Mouse (Mus musculus) midbrain, embryonic 15.5 days (tissue): ENCODE measurements around the gene Rtf2. TPM values are rescaled to one million over a fixed set of nuclear protein-coding genes. Genes with fewer than 3 reads are reported as not detected.

Source experiments
- ATAC-seq: fragments of 200-750 bp; cut with Nextera tagmentation; replicated peaks from 2 replicates; pipeline ENCODE4 v1.8.0; 2017; ENCODE audit warnings: moderate TSS enrichment
- H3K27ac ChIP-seq: fragments of 300-500 bp; sonication (generic); 2 replicates; pipeline ENCODE4 v1.5.1; 2015; ENCODE audit warnings: mild to moderate bottlenecking, inconsistent platforms
- H3K27me3 ChIP-seq: fragments of 300-500 bp; sonication (generic); replicated peaks from 2 replicates; pipeline ENCODE4 v1.6.1; 2015; ENCODE audit warnings: inconsistent platforms
- H3K36me3 ChIP-seq: fragments of 300-500 bp; sonication (generic); replicated peaks from 2 replicates; pipeline ENCODE4 v1.6.1; 2015; ENCODE audit warnings: inconsistent platforms
- H3K4me1 ChIP-seq: fragments of 300-500 bp; sonication (generic); 2 replicates; pipeline ENCODE4 v1.6.1; 2015; ENCODE audit warnings: inconsistent platforms
- H3K4me2 ChIP-seq: fragments of 300-500 bp; sonication (generic); 2 replicates; pipeline ENCODE4 v1.6.1; 2015; ENCODE audit warnings: inconsistent platforms, mild to moderate bottlenecking, moderate library complexity
- H3K4me3 ChIP-seq: fragments of 300-500 bp; sonication (generic); 2 replicates; pipeline ENCODE4 v1.5.1; 2015; ENCODE audit warnings: mild to moderate bottlenecking, inconsistent platforms
- H3K9ac ChIP-seq: fragments of 300-500 bp; sonication (generic); 2 replicates; pipeline ENCODE4 v1.6.1; 2015; ENCODE audit warnings: mild to moderate bottlenecking, inconsistent platforms
- H3K9me3 ChIP-seq: fragments of 300-500 bp; sonication (generic); 2 replicates; pipeline ENCODE4 v1.6.1; 2016; ENCODE audit warnings: inconsistent platforms
- WGBS: fragments of 180-500 bp; shearing (Covaris S2); methylation state at CpG from one replicate; pipeline ENCODE4 v1.1.7; 2015; ENCODE audit warnings: mixed read lengths; 5-methylcytosine and 5-hydroxymethylcytosine counted together
- polyA plus RNA-seq: library from polyadenylated mRNA; unstranded; fragments of >200 nt; fragmentation: Nextera tagmentation; extraction: Ambion mirVana; gene quantifications from 2 replicates; pipeline ENCODE4 v1.2.1, GENCODE M21; 2015

The Rtf2 gene
- polyA plus RNA-seq, 1 experiment from 2014 or later = 98.0 TPM

GRCm38 (mm10) chr2:172445617-172446016 lies 5.3 kb downstream of the Rtf2 start:
- H3K4me2 ChIP-seq = no peak overlapping the region
- H3K27ac ChIP-seq = no peak overlapping the region
- peaks cover 41% of the 10 kb centered on the region for H3K36me3 ChIP-seq
- H3K4me1 ChIP-seq = peaks cover 20% of the 10 kb centered on the region
- H3K9ac ChIP-seq = no peak overlapping the region
- no peak overlapping the region for H3K4me3 ChIP-seq
- WGBS = 94% methylated on average over 4 of the region's 4 CpGs
- no peaks in the 10 kb centered on the region for H3K27me3 ChIP-seq
- no peak for ATAC-seq
- H3K9me3 ChIP-seq = no peaks in the 10 kb centered on the region

- no peak for ATAC-seq
- H3K27me3 ChIP-seq = no peaks in the 10 kb centered on the region
- H3K4me2 ChIP-seq = no peak overlapping the region
- no peak overlapping the region for H3K9ac ChIP-seq
- no peak overlapping the region for H3K27ac ChIP-seq
- no peaks in the 10 kb centered on the region for H3K9me3 ChIP-seq
- H3K4me3 ChIP-seq = no peak overlapping the region
- peaks cover 52% of the 10 kb centered on the region for H3K36me3 ChIP-seq
- H3K4me1 ChIP-seq = peaks cover 4% of the 10 kb centered on the region; the same call in 1 of the 2 replicates
- WGBS = 91% methylated on average over 6 of the region's 6 CpGs
These were observed 7.0 kb downstream of the Rtf2 start for GRCm38 (mm10) chr2:172447317-172447716.

GRCm38 (mm10) chr2:172448329-172448728 lies 8.0 kb downstream of the Rtf2 start:
- Histone ChIP-seq H3K9me3 (no peaks in the 10 kb centered on the region), H3K27me3 (no peaks in the 10 kb centered on the region), H3K9ac (no peak overlapping the region), H3K27ac (no peak overlapping the region), H3K4me1 (no peaks in the 10 kb centered on the region), H3K4me2 (no peak overlapping the region), H3K4me3 (no peak overlapping the region), H3K36me3 (peaks cover 57% of the 10 kb centered on the region)
- 90% methylated on average over 4 of the region's 4 CpGs for WGBS
- ATAC-seq = no peak

- Histone ChIP-seq H3K27me3 (no peaks in the 10 kb centered on the region), H3K9ac (no peak overlapping the region), H3K9me3 (no peaks in the 10 kb centered on the region), H3K4me1 (no peaks in the 10 kb centered on the region), H3K4me3 (no peak overlapping the region), H3K27ac (no peak overlapping the region), H3K36me3 (peaks cover 57% of the 10 kb centered on the region), H3K4me2 (no peak overlapping the region)
- ATAC-seq = no peak
- 89% methylated on average over 6 of the region's 6 CpGs for WGBS
These were observed 10.3 kb downstream of the Rtf2 start for GRCm38 (mm10) chr2:172450640-172451039.

- H3K27me3 ChIP-seq = no peaks in the 10 kb centered on the region
- no peak overlapping the region for H3K4me2 ChIP-seq
- H3K36me3 ChIP-seq = peaks cover 44% of the 10 kb centered on the region
- WGBS = 92% methylated on average over 4 of the region's 4 CpGs
- H3K27ac ChIP-seq = no peak overlapping the region
- ATAC-seq = no peak
- H3K9ac ChIP-seq = no peak overlapping the region
- H3K9me3 ChIP-seq = no peaks in the 10 kb centered on the region
- no peaks in the 10 kb centered on the region for H3K4me1 ChIP-seq
- no peak overlapping the region for H3K4me3 ChIP-seq
These were observed 11.7 kb downstream of the Rtf2 start for GRCm38 (mm10) chr2:172452031-172452430.

- no peak overlapping the region for H3K27ac ChIP-seq
- 93% methylated on average over 10 of the region's 10 CpGs for whole genome bisulfite sequencing
- H3K27me3 ChIP-seq = no peaks in the 10 kb centered on the region
- no peak overlapping the region for H3K4me3 ChIP-seq
- no peak overlapping the region for H3K4me2 ChIP-seq
- H3K36me3 ChIP-seq = peaks cover 40% of the 10 kb centered on the region
- no peak for ATAC-seq
- no peaks in the 10 kb centered on the region for H3K4me1 ChIP-seq
- H3K9me3 ChIP-seq = no peaks in the 10 kb centered on the region
- no peak overlapping the region for H3K9ac ChIP-seq
These were observed 12.1 kb downstream of the Rtf2 start for GRCm38 (mm10) chr2:172452458-172452857.

- 87% methylated on average over 11 of the region's 11 CpGs for WGBS
- Histone ChIP-seq H3K36me3 (peaks cover 5% of the 10 kb centered on the region; the same call in 1 of the 2 replicates), H3K4me3 (no peak within 1 kb of the TSS)
These were observed 18.1 kb downstream of the Rtf2 start, which contains the start of gene Gcnt7 for GRCm38 (mm10) chr2:172458496-172458895. Gene Gcnt7, minus strand, starts transcription at chr2:172458596.

GRCm38 (mm10) chr2:172460647-172461046 lies 20.3 kb downstream of the Rtf2 start:
- 87% methylated on average over 2 of the region's 2 CpGs for WGBS
- H3K36me3 ChIP-seq = 0 out of 2 replicates have a peak, but pooled peaks cover 9% of the 10 kb centered on the region
- no peak for ATAC-seq
- H3K27me3 ChIP-seq = no peaks in the 10 kb centered on the region
- no peak overlapping the region for H3K4me2 ChIP-seq
- H3K9ac ChIP-seq = no peak overlapping the region
- H3K27ac ChIP-seq = no peak overlapping the region
- no peaks in the 10 kb centered on the region for H3K9me3 ChIP-seq
- no peaks in the 10 kb centered on the region for H3K4me1 ChIP-seq
- no peak overlapping the region for H3K4me3 ChIP-seq

More at GRCm38 (mm10) chr2:172458496-172458895, 18.1 kb downstream of the Rtf2 start, which contains the start of gene Gcnt7:
- Histone ChIP-seq H3K27ac (no peak within 1 kb of the TSS), H3K9ac (no peak within 1 kb of the TSS), H3K9me3 (no peaks in the 10 kb centered on the region), H3K4me2 (no peak within 1 kb of the TSS), H3K4me1 (no peaks in the 10 kb centered on the region), H3K27me3 (no peaks in the 10 kb centered on the region)
- no peak for ATAC-seq

- Histone ChIP-seq H3K4me3 (no peak overlapping the region), H3K4me1 (no peaks in the 10 kb centered on the region), H3K4me2 (no peak overlapping the region), H3K36me3 (peaks cover 20% of the 10 kb centered on the region; the same call in 1 of the 2 replicates), H3K27me3 (no peaks in the 10 kb centered on the region), H3K9ac (no peak overlapping the region), H3K27ac (no peak overlapping the region), H3K9me3 (no peaks in the 10 kb centered on the region)
- ATAC-seq = no peak
- WGBS = 93% methylated on average over 4 of the region's 4 CpGs
These were observed 22.5 kb downstream of the Rtf2 start for GRCm38 (mm10) chr2:172462813-172463212.

GRCm38 (mm10) chr2:172466427-172467132 lies 26.2 kb downstream of the Rtf2 start:
- H3K4me2 ChIP-seq = no peak overlapping the region
- ATAC-seq = no peak
- H3K9me3 ChIP-seq = no peaks in the 10 kb centered on the region
- H3K27ac ChIP-seq = no peak overlapping the region
- no peak overlapping the region for H3K4me3 ChIP-seq
- H3K27me3 ChIP-seq = no peaks in the 10 kb centered on the region
- H3K4me1 ChIP-seq = no peaks in the 10 kb centered on the region
- peaks cover 31% of the 10 kb centered on the region; the same call in 1 of the 2 replicates for H3K36me3 ChIP-seq
- no peak overlapping the region for H3K9ac ChIP-seq
- 71% methylated on average over 11 of the region's 11 CpGs for WGBS

- Histone ChIP-seq H3K27me3 (no peaks in the 10 kb centered on the region), H3K4me1 (no peaks in the 10 kb centered on the region), H3K9ac (no peak overlapping the region), H3K27ac (no peak overlapping the region), H3K36me3 (peaks cover 31% of the 10 kb centered on the region; the same call in 1 of the 2 replicates), H3K4me3 (no peak overlapping the region), H3K9me3 (no peaks in the 10 kb centered on the region), H3K4me2 (no peak overlapping the region)
- no peak for ATAC-seq
- 93% methylated on average over 5 of the region's 5 CpGs for WGBS
These were observed 26.9 kb downstream of the Rtf2 start for GRCm38 (mm10) chr2:172467206-172467605.

- Histone ChIP-seq H3K9ac (no peak overlapping the region), H3K27me3 (no peaks in the 10 kb centered on the region), H3K36me3 (peaks cover 26% of the 10 kb centered on the region; the same call in 1 of the 2 replicates), H3K27ac (no peak overlapping the region), H3K4me3 (no peak overlapping the region), H3K4me1 (no peaks in the 10 kb centered on the region), H3K9me3 (no peaks in the 10 kb centered on the region), H3K4me2 (no peak overlapping the region)
- WGBS = 84% methylated on average over 11 of the region's 11 CpGs
- no peak; the same call in 1 of the 2 replicates for ATAC-seq
These were observed 28.0 kb downstream of the Rtf2 start for GRCm38 (mm10) chr2:172468346-172468819.

- H3K27ac ChIP-seq = no peak within 1 kb of the TSS
These were observed 32.0 kb downstream of the Rtf2 start, which contains the start of gene Fam209 for GRCm38 (mm10) chr2:172472318-172472717. Gene Fam209, plus strand, starts transcription at chr2:172472520.

More at GRCm38 (mm10) chr2:172472318-172472717, 32.0 kb downstream of the Rtf2 start, which contains the start of gene Fam209:
- Histone ChIP-seq H3K27me3 (peaks cover 4% of the 10 kb centered on the region; the same call in 1 of the 2 replicates), H3K9me3 (no peaks in the 10 kb centered on the region), H3K4me1 (no peaks in the 10 kb centered on the region), H3K36me3 (peaks cover 10% of the 10 kb centered on the region; the same call in 1 of the 2 replicates), H3K4me3 (no peak within 1 kb of the TSS), H3K4me2 (no peak within 1 kb of the TSS), H3K9ac (no peak within 1 kb of the TSS)
- ATAC-seq = no peak
- 88% methylated on average over 11 of the region's 11 CpGs for WGBS
